13 mouse cellular contexts compared by ENCODE assay signal in genomic region chr14:118673501-118673900, GRCm38 (mm10). TPM values are rescaled to one million over a fixed set of nuclear protein-coding genes. Genes with fewer than 3 reads are reported as not detected.
A peak's percentile ranks its signal among the peaks of the same experiment; 100 is the strongest.
DNase-seq lines count a peak whose midpoint lies in the region; ATAC-seq and TF ChIP-seq lines count a peak whose summit lies in the region.
"Had no signal": no experiment of that assay in that cellular context is flagged by ENCODE, and none has a peak within 500 bp of the region (broad histone marks: within the 10 kb centered on the region; RNA-seq: fewer than 3 reads in every experiment).

No protein-coding gene starts in this region.

- ATAC-seq in midbrain, postnatal 0 days (ENCODE audit: low FRiP score) = no peak
- peak; percentile 18 for ATAC-seq in common myeloid progenitor, adult 5-6 weeks (replicated peaks; ENCODE audit: low read depth, poor library complexity, severe bottlenecking)
- ATAC-seq in megakaryocyte, adult 5-6 weeks (ENCODE audit: poor library complexity, severe bottlenecking) = peak; percentile 19; the same call in 1 of the 2 replicates
- ATAC-seq in midbrain, embryonic 13.5 days = no peak
- ATAC-seq: forebrain, embryonic 16.5 days; midbrain, embryonic 16.5 days had no signal

- no peaks in the 10 kb centered on the region for H3K27me3 ChIP-seq in midbrain, embryonic 10.5 days (ENCODE audit: low read depth, poor library complexity, severe bottlenecking)
- no peaks in the 10 kb centered on the region for H3K27me3 ChIP-seq in midbrain, postnatal 0 days (ENCODE audit: insufficient read depth, low read length)
- no peaks in the 10 kb centered on the region for H3K27me3 ChIP-seq in midbrain, embryonic 13.5 days
- H3K27me3 ChIP-seq: heart, embryonic 15.5 days had no signal

- no peaks in the 10 kb centered on the region for H3K36me3 ChIP-seq in midbrain, embryonic 10.5 days
- no peaks in the 10 kb centered on the region for H3K36me3 ChIP-seq in midbrain, postnatal 0 days (ENCODE audit: insufficient read depth, low read length)
- H3K36me3 ChIP-seq in midbrain, embryonic 13.5 days = no peaks in the 10 kb centered on the region
- H3K36me3 ChIP-seq: heart, embryonic 15.5 days had no signal

- WGBS in midbrain, embryonic 10.5 days = 63% methylated on average over 6 of the region's 6 CpGs
- 80% methylated on average over 6 of the region's 6 CpGs for WGBS in midbrain, postnatal 0 days
- WGBS in midbrain, embryonic 13.5 days = 74% methylated on average over 6 of the region's 6 CpGs

- H3K9me3 ChIP-seq in midbrain, embryonic 10.5 days (replicated peaks) = no peaks in the 10 kb centered on the region
- H3K9me3 ChIP-seq in midbrain, postnatal 0 days (ENCODE audit: low read length) = no peaks in the 10 kb centered on the region
- no peaks in the 10 kb centered on the region for H3K9me3 ChIP-seq in midbrain, embryonic 13.5 days
- H3K9me3 ChIP-seq: heart, embryonic 15.5 days had no signal

- peak overlapping the region; percentile 52; the same call in 1 of the 2 replicates for H3K27ac ChIP-seq in midbrain, embryonic 10.5 days (replicated peaks)
- no peak overlapping the region for H3K27ac ChIP-seq in midbrain, postnatal 0 days (ENCODE audit: low read depth, low read length)
- no peak overlapping the region for H3K27ac ChIP-seq in midbrain, embryonic 13.5 days
- H3K27ac ChIP-seq: heart, embryonic 15.5 days had no signal

- H3K9ac ChIP-seq in midbrain, postnatal 0 days (replicated peaks; ENCODE audit: low read length, poor library complexity, severe bottlenecking) = no peak overlapping the region
- H3K9ac ChIP-seq in midbrain, embryonic 13.5 days (replicated peaks) = no peak overlapping the region
- H3K9ac ChIP-seq: heart, embryonic 15.5 days had no signal

- no peak for DNase-seq in midbrain, embryonic 10.5 days (ENCODE audit: low spot score)
- DNase-seq in midbrain, postnatal 0 days (ENCODE audit: low spot score) = no peak
- peak; percentile 50 for DNase-seq in thymus, postnatal 4 days
- no peak for DNase-seq in spleen, adult 18-20 months
- no peak for DNase-seq in layer of hippocampus, adult 9-11 months
- DNase-seq: cerebellum, postnatal 10 days; lung, postnatal 10 days had no signal

- TF ChIP-seq CTCF in midbrain, postnatal 0 days (IDR thresholded peaks at IDR 0.05) = no peak

- H3K4me1 ChIP-seq in midbrain, embryonic 10.5 days = peaks cover 9% of the 10 kb centered on the region; the same call in 1 of the 2 replicates
- no peaks in the 10 kb centered on the region for H3K4me1 ChIP-seq in midbrain, postnatal 0 days (ENCODE audit: insufficient read depth, low read length)
- H3K4me1 ChIP-seq in midbrain, embryonic 13.5 days (replicated peaks) = peaks cover 5% of the 10 kb centered on the region; the same call in 1 of the 2 replicates
- H3K4me1 ChIP-seq: heart, embryonic 15.5 days had no signal

- no peak overlapping the region for H3K4me3 ChIP-seq in midbrain, embryonic 10.5 days
- H3K4me3 ChIP-seq in midbrain, postnatal 0 days (ENCODE audit: low read depth, low read length) = no peak overlapping the region
- no peak overlapping the region for H3K4me3 ChIP-seq in midbrain, embryonic 13.5 days (replicated peaks)
- H3K4me3 ChIP-seq: heart, embryonic 15.5 days had no signal

- no peak overlapping the region for H3K4me2 ChIP-seq in midbrain, postnatal 0 days (ENCODE audit: low read depth, low read length, poor library complexity, severe bottlenecking)
- H3K4me2 ChIP-seq in midbrain, embryonic 13.5 days (replicated peaks) = no peak overlapping the region
- H3K4me2 ChIP-seq: heart, embryonic 15.5 days had no signal

RNA-seq across cellular contexts. Expression of gene Abcc4, which starts 32.5 kb away (rescaled TPM):
- polyA plus RNA-seq in midbrain, embryonic 10.5 days (2016; fragmentation: Nextera tagmentation; extraction: Ambion mirVana) = 4.7 and 4.8 TPM in 2 replicates
- total RNA-seq in midbrain, postnatal 0 days (2014; rRNA removed) = 3.5 and 3.6 TPM in 2 replicates
- 2.2 and 2.4 TPM in 2 replicates for polyA plus RNA-seq in midbrain, postnatal 0 days (2015; fragmentation: Nextera tagmentation; extraction: Ambion mirVana)
- 15.0 and 17.6 TPM in 2 replicates for total RNA-seq in common myeloid progenitor, adult 5-6 weeks (2017)
- 29.8 and 32.4 TPM in 2 replicates for total RNA-seq in megakaryocyte, adult 5-6 weeks (2015)
- total RNA-seq in megakaryocyte, adult 5-6 weeks (2017) = 24.6 and 28.5 TPM in 2 replicates
- polyA plus RNA-seq in midbrain, embryonic 13.5 days (2015; fragmentation: Nextera tagmentation; extraction: Ambion mirVana) = 1.5 and 1.6 TPM in 2 replicates

Comparison
In these comparisons a context has a peak if more than half of its experiments do, and no peak if none do; other contexts are left out.
1. ATAC-seq: peak in common myeloid progenitor, adult 5-6 weeks (single experiment) and megakaryocyte, adult 5-6 weeks (single experiment); none in midbrain, postnatal 0 days (single experiment) and midbrain, embryonic 13.5 days (single experiment).